Mouse (Mus musculus) kidney, adult 2 months (tissue): ENCODE results near the gene Mtmr3.

ENCODE experiments used
- CTCF ChIP-seq: fragments of 200-500 bp; conservative IDR thresholded peaks from 2 replicates; pipeline ENCODE4 v1.5.1; 2011; ENCODE audit warnings: low read depth, mild to moderate bottlenecking, control low read depth, low read length, moderate library complexity, mixed read lengths; ENCODE audit not compliant: insufficient read depth, insufficient read length
- POLR2A ChIP-seq: fragments of 200-500 bp; IDR thresholded peaks from one replicate; pipeline ENCODE4 v1.6.1; 2011; ENCODE audit warnings: low read depth, low read length, control low read depth

GRCm38 (mm10) chr11:4629861-4630280 lies 35.2 kb upstream of the Mtmr3 start:
- TF ChIP-seq CTCF (no peak), POLR2A (no peak)
